Mouse (Mus musculus) heart, postnatal 0 days (tissue): Measurements from ENCODE around the gene Bola1.

Experiments
- CTCF ChIP-seq: IDR thresholded peaks from 2 replicates; pipeline ENCODE4 v1.5.1; 2016; ENCODE audit warnings: antibody characterized with exemption, control low read depth, low read depth
- EP300 ChIP-seq: IDR thresholded peaks from 2 replicates; pipeline ENCODE4 v1.6.1; 2016; ENCODE audit warnings: antibody characterized with exemption, low read depth

DNA sequence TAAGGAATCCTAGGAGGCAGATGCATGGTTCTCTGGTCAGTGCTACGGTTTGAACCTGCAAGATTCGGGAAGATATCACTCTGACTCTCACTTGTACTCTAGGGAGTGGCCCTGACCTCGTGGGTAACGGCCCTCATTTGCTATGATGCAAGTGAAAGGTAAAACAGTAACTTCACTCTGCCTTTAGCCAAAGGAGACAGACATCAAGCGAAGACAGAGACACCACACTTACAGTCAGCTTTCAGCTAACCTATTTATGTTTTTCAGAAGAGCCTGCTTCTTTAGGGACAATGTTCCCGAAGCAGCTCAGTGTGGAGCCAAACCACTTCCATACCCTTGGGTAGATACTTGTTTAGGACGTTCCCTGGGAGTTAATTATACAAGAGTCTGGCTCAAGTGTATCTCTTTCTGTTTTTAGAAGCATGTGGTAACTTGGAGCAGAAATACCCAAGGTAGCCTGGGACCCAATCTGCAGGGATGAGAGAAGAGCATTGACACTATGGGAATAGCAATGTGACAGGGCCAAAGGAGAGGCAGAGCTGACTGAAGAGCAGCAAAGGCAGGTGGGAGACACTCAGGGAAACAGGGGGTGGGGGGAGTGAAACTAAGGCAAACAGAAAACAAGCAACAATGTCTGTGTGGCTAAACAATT lies 24.5 kb upstream of the Bola1 start:
- no peak for TF ChIP-seq CTCF
- no peak for TF ChIP-seq EP300
